Mouse (Mus musculus) heart, postnatal 4 days (tissue): Measurements from ENCODE around the gene A530064D06Rik. TPM values are rescaled to one million over a fixed set of nuclear protein-coding genes. Genes with fewer than 3 reads are reported as not detected.

Source experiments
- total RNA-seq, 2 experiments: library from RNA; stranded (reverse); gene quantifications; 2 replicates each; pipeline ENCODE4 v1.2.3; 2021

Gene A530064D06Rik
- total RNA-seq, 2 experiments from 2014 or later: not detected

Other genes starting within 250 kb of the A530064D06Rik start
- 10 to 100 TPM; 18.1 to 19.6 TPM for gene Foxp4, start 242.6 kb downstream of the A530064D06Rik start, total RNA-seq
- gene 1700122O11Rik, start 129.0 kb downstream of the A530064D06Rik start, total RNA-seq: not detected
- gene 1700067P10Rik, start 78.0 kb downstream of the A530064D06Rik start, total RNA-seq: not detected
- gene 9830107B12Rik, start 21.0 kb downstream of the A530064D06Rik start, total RNA-seq: not detected
- gene Trem1, start 65.5 kb upstream of the A530064D06Rik start, total RNA-seq: under 1 TPM in 1 of 2 experiments, not detected in 1; 0.09 TPM
- under 1 TPM in 1 of 2 experiments, not detected in 1; 0.29 TPM for gene Trem3, start 80.5 kb upstream of the A530064D06Rik start, total RNA-seq
- gene Treml4, start 97.0 kb upstream of the A530064D06Rik start, total RNA-seq: under 1 TPM; 0.41 to 0.45 TPM
- gene Treml2, start 132.2 kb upstream of the A530064D06Rik start, total RNA-seq: under 1 TPM; 0.19 to 0.25 TPM
- under 1 TPM; 0.10 to 0.25 TPM for gene B430306N03Rik, start 148.9 kb upstream of the A530064D06Rik start, total RNA-seq
- gene Trem2, start 179.1 kb upstream of the A530064D06Rik start, total RNA-seq: 1 to 10 TPM; 1.4 to 2.1 TPM
- under 1 TPM; 0.20 to 0.31 TPM for gene Treml1, start 192.6 kb upstream of the A530064D06Rik start, total RNA-seq
- gene Nfya, start 242.6 kb upstream of the A530064D06Rik start, total RNA-seq: 10 to 100 TPM; 29.0 to 33.2 TPM
- gene Oard1, start 242.7 kb upstream of the A530064D06Rik start, total RNA-seq: 10 to 100 TPM; 14.5 to 14.6 TPM